Mouse (Mus musculus) hindbrain, embryonic 11.5 days (tissue): ENCODE results near the gene Bri3. TPM values are rescaled to one million over a fixed set of nuclear protein-coding genes. Genes with fewer than 3 reads are reported as not detected.
A peak's percentile ranks its signal among the peaks of the same experiment; 100 is the strongest.

Source experiments
- ATAC-seq: fragments of 200-750 bp; cut with Nextera tagmentation; 2 replicates; pipeline ENCODE4 v1.8.0; 2017; ENCODE audit warnings: mild to moderate bottlenecking, moderate TSS enrichment, moderate library complexity; ENCODE audit not compliant: low FRiP score
- DNase-seq: peaks from one replicate; pipeline ENCODE4 v3.0.0-alpha.2; 2015; ENCODE audit warnings: low spot score
- H3K27ac ChIP-seq: fragments of 300-500 bp; sonication (generic); 2 replicates; pipeline ENCODE4 v1.5.1; 2014; ENCODE audit warnings: mild to moderate bottlenecking, low read depth, low read length
- H3K27me3 ChIP-seq: fragments of 300-500 bp; sonication (generic); 2 replicates; pipeline ENCODE4 v1.6.1; 2014; ENCODE audit warnings: mild to moderate bottlenecking, low read length, moderate library complexity, mixed read lengths; ENCODE audit not compliant: control insufficient read depth, insufficient read depth
- H3K36me3 ChIP-seq: fragments of 300-500 bp; sonication (generic); 2 replicates; pipeline ENCODE4 v1.6.1; 2014; ENCODE audit warnings: mild to moderate bottlenecking, low read length, moderate library complexity, mixed read lengths; ENCODE audit not compliant: control insufficient read depth, insufficient read depth
- H3K4me1 ChIP-seq: fragments of 300-500 bp; sonication (generic); replicated peaks from 2 replicates; pipeline ENCODE4 v1.6.1; 2014; ENCODE audit warnings: low read length, mixed read lengths; ENCODE audit not compliant: control insufficient read depth, insufficient read depth
- H3K4me2 ChIP-seq: fragments of 300-500 bp; sonication (generic); replicated peaks from 2 replicates; pipeline ENCODE4 v1.6.1; 2014; ENCODE audit warnings: mild to moderate bottlenecking, low read depth, low read length
- H3K4me3 ChIP-seq: fragments of 300-500 bp; sonication (generic); 2 replicates; pipeline ENCODE4 v1.5.1; 2014; ENCODE audit warnings: low read depth, low read length
- H3K9ac ChIP-seq: fragments of 300-500 bp; sonication (generic); 2 replicates; pipeline ENCODE4 v1.6.1; 2014; ENCODE audit warnings: low read depth, low read length
- H3K9me3 ChIP-seq: fragments of 300-500 bp; sonication (generic); 2 replicates; pipeline ENCODE4 v1.6.1; 2016; ENCODE audit warnings: low read length; ENCODE audit not compliant: control insufficient read depth
- WGBS: fragments of 180-500 bp; shearing (Covaris S2); extraction: QIAGEN DNeasy Blood & Tissue Kit; methylation state at CpG from one replicate; pipeline ENCODE4 v1.1.7; 2014; 5-methylcytosine and 5-hydroxymethylcytosine counted together
- polyA plus RNA-seq: library from polyadenylated mRNA; unstranded; fragments of >200 nt; fragmentation: Nextera tagmentation; extraction: Ambion mirVana; gene quantifications from 2 replicates; pipeline ENCODE4 v1.2.1, GENCODE M21; 2014

Gene Bri3
- polyA plus RNA-seq, 1 experiment from 2014 or later = 126 TPM

DNA sequence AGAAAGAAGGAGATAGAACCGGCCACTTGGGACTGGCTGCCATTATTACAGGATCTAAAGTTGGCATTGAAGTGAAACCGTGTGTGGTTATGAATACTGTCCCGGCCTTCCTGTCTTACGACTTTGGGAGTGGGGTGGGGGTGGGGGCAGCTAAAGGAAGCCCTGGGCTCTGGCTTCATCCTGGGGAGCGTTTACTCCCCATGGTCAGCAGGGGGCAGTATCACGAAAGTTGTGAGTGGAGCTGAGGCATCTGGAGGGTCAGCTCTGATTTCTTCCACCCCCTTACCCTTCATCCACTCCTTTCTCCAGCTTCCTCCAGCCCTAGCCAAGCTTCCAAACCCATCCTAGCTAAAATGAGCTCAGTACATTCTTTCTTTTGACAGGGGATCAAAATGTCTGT lies 222.8 kb downstream of the Bri3 start:
- DNase-seq (peak; percentile 59), ATAC-seq (no peak)
- no peak overlapping the region for H3K4me3 ChIP-seq
- no peaks in the 10 kb centered on the region for H3K36me3 ChIP-seq
- no peaks in the 10 kb centered on the region for H3K4me1 ChIP-seq
- no peaks in the 10 kb centered on the region for H3K27me3 ChIP-seq
- H3K4me2 ChIP-seq = no peak overlapping the region
- no peaks in the 10 kb centered on the region for H3K9me3 ChIP-seq
- no peak overlapping the region for H3K9ac ChIP-seq
- 54% methylated on average over 6 of the region's 6 CpGs for WGBS
- H3K27ac ChIP-seq = no peak overlapping the region

DNA sequence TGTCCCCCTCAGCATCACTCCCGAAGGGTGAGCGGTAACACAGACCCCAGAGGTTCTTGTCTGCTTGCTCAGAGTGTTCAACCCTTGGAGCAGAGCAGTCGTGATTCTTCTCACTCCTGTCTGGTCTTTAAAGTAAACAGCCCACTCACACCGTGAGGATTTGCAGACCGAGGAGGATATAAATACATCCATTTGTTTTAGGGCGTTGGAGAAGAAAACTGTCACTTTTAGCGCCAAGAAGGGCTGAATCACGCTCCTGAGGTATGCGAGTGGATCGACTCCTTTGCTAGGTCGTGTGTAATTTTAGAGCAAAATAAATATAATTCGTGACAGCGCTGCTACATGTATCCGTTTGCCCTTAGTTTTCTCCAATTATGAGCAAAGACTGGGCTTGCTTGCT lies 228.8 kb downstream of the Bri3 start:
- Histone ChIP-seq H3K9ac (no peak overlapping the region), H3K36me3 (no peaks in the 10 kb centered on the region), H3K4me3 (no peak overlapping the region), H3K4me1 (no peaks in the 10 kb centered on the region), H3K27me3 (no peaks in the 10 kb centered on the region), H3K9me3 (no peaks in the 10 kb centered on the region), H3K4me2 (no peak overlapping the region), H3K27ac (no peak overlapping the region)
- 84% methylated on average over 14 of the region's 14 CpGs for WGBS
- ATAC-seq (no peak), DNase-seq (no peak)

- no peaks in the 10 kb centered on the region for H3K4me1 ChIP-seq
- H3K27ac ChIP-seq = no peak overlapping the region
- H3K9ac ChIP-seq = no peak overlapping the region
- no peak overlapping the region for H3K4me2 ChIP-seq
- no peak overlapping the region for H3K4me3 ChIP-seq
- no peaks in the 10 kb centered on the region for H3K9me3 ChIP-seq
- DNase-seq (peak; percentile 17), ATAC-seq (peak; percentile 17; the same call in 1 of the 2 replicates)
- H3K27me3 ChIP-seq = no peaks in the 10 kb centered on the region
- WGBS = 40% methylated on average over 8 of the region's 8 CpGs
- H3K36me3 ChIP-seq = no peaks in the 10 kb centered on the region
Observed at GRCm38 (mm10) chr5:144479677-144480171, 235.5 kb downstream of the Bri3 start.

DNA sequence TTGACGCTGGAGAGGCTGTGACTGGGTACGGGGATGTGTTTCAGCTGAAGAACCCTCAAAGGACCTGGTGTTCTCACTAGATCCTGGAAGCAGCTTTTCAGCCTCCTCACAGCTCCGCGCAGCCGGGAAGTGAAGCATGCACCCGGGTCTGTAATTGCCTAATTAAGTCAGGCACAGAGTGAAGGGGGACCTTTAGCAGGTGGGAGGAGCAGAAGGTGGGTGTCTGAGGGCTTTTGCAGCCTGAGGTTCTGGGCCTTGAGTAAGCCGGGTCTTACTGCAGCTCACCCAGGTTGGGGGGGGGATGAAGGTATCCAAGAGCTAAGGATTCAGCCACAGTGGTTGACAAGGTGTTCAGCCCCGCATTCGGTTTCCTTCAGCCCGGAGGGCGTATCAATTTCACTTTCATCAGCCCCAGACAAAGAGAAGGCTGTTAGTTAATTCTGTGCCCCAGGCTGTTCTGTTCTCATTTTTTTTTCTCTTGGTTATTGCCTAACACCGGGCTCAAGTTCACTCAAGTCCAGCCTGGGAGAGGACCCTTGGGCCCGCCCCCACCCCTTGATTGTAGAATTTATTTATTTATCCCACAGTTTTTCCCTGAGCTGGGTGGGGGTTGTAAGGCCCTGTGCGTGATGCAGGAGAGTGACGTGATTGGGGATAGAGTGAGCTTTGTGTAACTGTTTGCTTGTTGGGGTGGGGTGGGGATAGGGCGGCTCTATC lies 239.6 kb downstream of the Bri3 start:
- ATAC-seq (no peak), DNase-seq (peak; percentile 21)
- Histone ChIP-seq H3K9me3 (no peaks in the 10 kb centered on the region), H3K27me3 (no peaks in the 10 kb centered on the region), H3K4me1 (no peaks in the 10 kb centered on the region), H3K9ac (no peak overlapping the region), H3K4me3 (no peak overlapping the region), H3K36me3 (no peaks in the 10 kb centered on the region), H3K4me2 (no peak overlapping the region), H3K27ac (no peak overlapping the region)
- WGBS = 59% methylated on average over 16 of the region's 16 CpGs

GRCm38 (mm10) chr5:144491308-144491707 lies 247.1 kb downstream of the Bri3 start:
- DNase-seq = no peak
- no peaks in the 10 kb centered on the region for H3K27me3 ChIP-seq
- H3K9ac ChIP-seq = no peak overlapping the region
- H3K27ac ChIP-seq = no peak overlapping the region
- H3K36me3 ChIP-seq = no peaks in the 10 kb centered on the region
- no peak overlapping the region for H3K4me2 ChIP-seq
- no peak for ATAC-seq
- WGBS = 15% methylated on average over 6 of the region's 6 CpGs
- H3K9me3 ChIP-seq = no peaks in the 10 kb centered on the region
- no peaks in the 10 kb centered on the region for H3K4me1 ChIP-seq
- H3K4me3 ChIP-seq = no peak overlapping the region

Other genes starting within 250 kb of the Bri3 start
- 118 and 121 TPM in 2 replicates for gene Ccz1, start 229.6 kb upstream of the Bri3 start, polyA plus RNA-seq
- gene Ocm, start 217.8 kb upstream of the Bri3 start, polyA plus RNA-seq = 0.46 TPM in 1 of 2 replicates, not detected in the other
- 5.6 and 5.8 TPM in 2 replicates for gene Lmtk2, start 144.0 kb upstream of the Bri3 start, polyA plus RNA-seq
- 0.04 and 0.15 TPM in 2 replicates for gene Bhlha15, start 54.2 kb upstream of the Bri3 start, polyA plus RNA-seq
- gene Tecpr1, start 20.8 kb upstream of the Bri3 start, polyA plus RNA-seq = 13.3 and 16.6 TPM in 2 replicates
- 3.2 and 3.3 TPM in 2 replicates for gene Baiap2l1, start 113.7 kb downstream of the Bri3 start, polyA plus RNA-seq